Mouse (Mus musculus): ENCODE data around the gene Cfap65. TPM values are rescaled to one million over a fixed set of nuclear protein-coding genes. Genes with fewer than 3 reads are reported as not detected.

The Cfap65 gene
- total RNA-seq, 2 experiments from 2014 or later, result 2.4 to 2.7 TPM

- Histone ChIP-seq H3K27ac (no peak overlapping the region), H3K4me3 (no peak overlapping the region)
- no peak for DNase-seq (ENCODE audit: low spot score in 2 of 2)
- no peak for TF ChIP-seq CTCF (conservative IDR thresholded peaks at IDR 0.05)
These were observed 50.9 kb downstream of the Cfap65 start for GRCm38 (mm10) chr1:74884196-74885141.

- DNase-seq (ENCODE audit: low spot score in 2 of 2), result no peak
- H3K4me3 ChIP-seq, result no peak overlapping the region
- no peak for TF ChIP-seq CTCF (conservative IDR thresholded peaks at IDR 0.05)
- H3K27ac ChIP-seq, result no peak overlapping the region
These were observed 52.0 kb downstream of the Cfap65 start for GRCm38 (mm10) chr1:74883441-74883840.

- TF ChIP-seq CTCF (conservative IDR thresholded peaks at IDR 0.05), result no peak
- Histone ChIP-seq H3K4me3 (no peak overlapping the region), H3K27ac (no peak overlapping the region)
- DNase-seq (ENCODE audit: low spot score in 2 of 2), result no peak
These were observed 52.6 kb downstream of the Cfap65 start for GRCm38 (mm10) chr1:74882828-74883227.

GRCm38 (mm10) chr1:74882055-74882734 lies 53.2 kb downstream of the Cfap65 start:
- DNase-seq (ENCODE audit: low spot score in 2 of 2), result no peak
- TF ChIP-seq CTCF (conservative IDR thresholded peaks at IDR 0.05), result no peak
- H3K4me3 ChIP-seq, result peak overlapping the region; percentile 45
- no peak overlapping the region for H3K27ac ChIP-seq

GRCm38 (mm10) chr1:74880785-74881360 lies 54.5 kb downstream of the Cfap65 start:
- peak overlapping the region; percentile 22; the same call in 1 of the 2 replicates for H3K4me3 ChIP-seq
- DNase-seq (ENCODE audit: low spot score in 2 of 2), result peak; percentile 58 to 79
- H3K27ac ChIP-seq, result no peak overlapping the region
- TF ChIP-seq CTCF (conservative IDR thresholded peaks at IDR 0.05), result peak; percentile 90

GRCm38 (mm10) chr1:74877199-74877598 lies 58.2 kb downstream of the Cfap65 start:
- TF ChIP-seq CTCF (conservative IDR thresholded peaks at IDR 0.05), result no peak
- no peak overlapping the region for H3K4me3 ChIP-seq
- DNase-seq (ENCODE audit: low spot score in 2 of 2), result no peak
- no peak overlapping the region for H3K27ac ChIP-seq

GRCm38 (mm10) chr1:74872218-74872617 lies 63.2 kb downstream of the Cfap65 start:
- no peak overlapping the region for H3K27ac ChIP-seq
- H3K4me3 ChIP-seq, result no peak overlapping the region
- DNase-seq (ENCODE audit: low spot score in 2 of 2), result no peak
- TF ChIP-seq CTCF (conservative IDR thresholded peaks at IDR 0.05), result no peak

GRCm38 (mm10) chr1:74861783-74862182 lies 73.6 kb downstream of the Cfap65 start:
- Histone ChIP-seq H3K27ac (no peak overlapping the region), H3K4me3 (no peak overlapping the region)
- DNase-seq (ENCODE audit: low spot score in 2 of 2), result no peak
- peak; percentile 61 for TF ChIP-seq CTCF (conservative IDR thresholded peaks at IDR 0.05)

GRCm38 (mm10) chr1:74859223-74859984 lies 76.0 kb downstream of the Cfap65 start:
- DNase-seq (ENCODE audit: low spot score in 2 of 2), result peak in 1 of 2 experiments; percentile 39
- Histone ChIP-seq H3K27ac (peak overlapping the region; percentile 94), H3K4me3 (peak overlapping the region; percentile 70)
- no peak for TF ChIP-seq CTCF (conservative IDR thresholded peaks at IDR 0.05)

- peak overlapping the region; percentile 94 for H3K27ac ChIP-seq
- DNase-seq (ENCODE audit: low spot score in 2 of 2), result no peak
- TF ChIP-seq CTCF (conservative IDR thresholded peaks at IDR 0.05), result no peak
- peak overlapping the region; percentile 70 for H3K4me3 ChIP-seq
These were observed 76.6 kb downstream of the Cfap65 start for GRCm38 (mm10) chr1:74858805-74859204.

GRCm38 (mm10) chr1:74858171-74858719 lies 77.2 kb downstream of the Cfap65 start:
- Histone ChIP-seq H3K4me3 (peak overlapping the region; percentile 70), H3K27ac (peak overlapping the region; percentile 94)
- no peak for TF ChIP-seq CTCF (conservative IDR thresholded peaks at IDR 0.05)
- peak; percentile 90 to 94 for DNase-seq (ENCODE audit: low spot score in 2 of 2)

GRCm38 (mm10) chr1:74857677-74858076 lies 77.7 kb downstream of the Cfap65 start:
- Histone ChIP-seq H3K27ac (peak overlapping the region; percentile 94), H3K4me3 (peak overlapping the region; percentile 70)
- no peak for DNase-seq (ENCODE audit: low spot score in 2 of 2)
- TF ChIP-seq CTCF (conservative IDR thresholded peaks at IDR 0.05), result no peak

Measured in layer of hippocampus, adult 2 months (tissue).